Mouse (Mus musculus) cerebellum, adult 9-11 months (tissue): ENCODE results near the gene Glis2.
"Not testable (repeated sequence)": the region's sequence is repeated elsewhere in the genome, so short reads cannot be mapped to it uniquely, and the experiment has no call there.

Experiments used
- DNase-seq: peaks from one replicate; pipeline ENCODE4 v3.0.0; 2022

Gene Glis2

GRCm38 (mm10) chr16:4593971-4594813 is at the start of gene Glis2:
Gene Glis2, plus strand, starts transcription at chr16:4594713.
- peak; percentile 69 for DNase-seq

- DNase-seq = no peak
Observed at GRCm38 (mm10) chr16:4544845-4545244, 49.7 kb upstream of the Glis2 start.

GRCm38 (mm10) chr16:4546838-4547237 is 47.7 kb upstream of the Glis2 start:
- no peak for DNase-seq

- DNase-seq = no peak
Observed at GRCm38 (mm10) chr16:4547611-4548010, 46.9 kb upstream of the Glis2 start.

GRCm38 (mm10) chr16:4548953-4549688 is 45.4 kb upstream of the Glis2 start:
- no peak for DNase-seq

- peak; percentile 55 for DNase-seq
Observed at GRCm38 (mm10) chr16:4551056-4551455, 43.5 kb upstream of the Glis2 start.

GRCm38 (mm10) chr16:4551885-4552284 is 42.6 kb upstream of the Glis2 start:
- DNase-seq = no peak

- no peak for DNase-seq
Observed at GRCm38 (mm10) chr16:4552829-4553550, 41.5 kb upstream of the Glis2 start.

- DNase-seq = no peak
Observed at GRCm38 (mm10) chr16:4555555-4555954, 39.0 kb upstream of the Glis2 start.

GRCm38 (mm10) chr16:4557085-4557484 is 37.4 kb upstream of the Glis2 start:
- DNase-seq = peak; percentile 39

GRCm38 (mm10) chr16:4557949-4558348 is 36.6 kb upstream of the Glis2 start:
- peak; percentile 73 for DNase-seq

- DNase-seq = peak; percentile 91
Observed at GRCm38 (mm10) chr16:4558384-4558979, 36.0 kb upstream of the Glis2 start.

- peak; percentile 85 for DNase-seq
Observed at GRCm38 (mm10) chr16:4558980-4559631, 35.4 kb upstream of the Glis2 start.

GRCm38 (mm10) chr16:4559715-4560144 is 34.8 kb upstream of the Glis2 start, which contains the start of gene Tfap4:
Gene Tfap4, minus strand, starts transcription at chr16:4559854.
- peak; percentile 88 for DNase-seq

- peak; percentile 81 for DNase-seq
Observed at GRCm38 (mm10) chr16:4560145-4560952, 34.2 kb upstream of the Glis2 start.

- peak; percentile 65 for DNase-seq
Observed at GRCm38 (mm10) chr16:4567912-4568311, 26.6 kb upstream of the Glis2 start.

- DNase-seq = no peak
Observed at GRCm38 (mm10) chr16:4570737-4571136, 23.8 kb upstream of the Glis2 start.

- no peak for DNase-seq
Observed at GRCm38 (mm10) chr16:4576038-4576437, 18.5 kb upstream of the Glis2 start.

- no peak for DNase-seq
Observed at GRCm38 (mm10) chr16:4576873-4577272, 17.6 kb upstream of the Glis2 start.

GRCm38 (mm10) chr16:4578630-4579029 is 15.9 kb upstream of the Glis2 start:
- no peak for DNase-seq

GRCm38 (mm10) chr16:4581179-4581578 is 13.3 kb upstream of the Glis2 start:
- not testable (repeated sequence) for DNase-seq
